Mouse (Mus musculus) E14TG2a.4 (cell line): Measurements from ENCODE around the gene Pla2g6.

Source experiments
- H3K27me3 ChIP-seq: 2 replicates; pipeline ENCODE4 v1.6.1; 2014; ENCODE audit warnings: low read length, control low read depth; ENCODE audit not compliant: insufficient read depth
- H3K36me3 ChIP-seq: 2 replicates; pipeline ENCODE4 v1.6.1; 2014; ENCODE audit warnings: low read length, control low read depth; ENCODE audit not compliant: insufficient read depth
- H3K4me1 ChIP-seq: replicated peaks from 2 replicates; pipeline ENCODE4 v1.6.1; 2014; ENCODE audit warnings: low read depth, low read length, control low read depth
- H3K4me3 ChIP-seq: replicated peaks from 2 replicates; pipeline ENCODE4 v1.5.1; 2014; ENCODE audit warnings: mild to moderate bottlenecking, low read length
- H3K9me3 ChIP-seq: 2 replicates; pipeline ENCODE4 v1.6.1; 2014; ENCODE audit warnings: low read length, control low read depth
- CTCF ChIP-seq: conservative IDR thresholded peaks from 2 replicates; pipeline ENCODE4 v1.5.1; 2014; ENCODE audit warnings: low read length
- NANOG ChIP-seq: IDR thresholded peaks from 2 replicates; pipeline ENCODE4 v1.6.1; 2014; ENCODE audit warnings: borderline replicate concordance, low read length, mixed read lengths
- POU5F1 ChIP-seq: IDR thresholded peaks from 2 replicates; pipeline ENCODE4 v1.6.1; 2014; ENCODE audit warnings: low read length, borderline replicate concordance

Gene Pla2g6

GRCm38 (mm10) chr15:79356481-79356880 lies 28.3 kb upstream of the Pla2g6 start:
- Histone ChIP-seq H3K4me3 (peak overlapping the region; percentile 82), H3K36me3 (peaks cover 53% of the 10 kb centered on the region), H3K9me3 (no peaks in the 10 kb centered on the region), H3K4me1 (peaks cover 74% of the 10 kb centered on the region), H3K27me3 (peaks cover 18% of the 10 kb centered on the region)
- TF ChIP-seq POU5F1 (no peak), NANOG (no peak), CTCF (no peak)

- Histone ChIP-seq H3K27me3 (peaks cover 21% of the 10 kb centered on the region), H3K36me3 (peaks cover 36% of the 10 kb centered on the region), H3K9me3 (no peaks in the 10 kb centered on the region), H3K4me3 (no peak overlapping the region), H3K4me1 (peaks cover 75% of the 10 kb centered on the region)
- TF ChIP-seq NANOG = no peak
- no peak for TF ChIP-seq POU5F1
- TF ChIP-seq CTCF = no peak
These were observed 26.4 kb upstream of the Pla2g6 start for GRCm38 (mm10) chr15:79354619-79355018.

- peaks cover 29% of the 10 kb centered on the region for H3K27me3 ChIP-seq
- peaks cover 29% of the 10 kb centered on the region for H3K36me3 ChIP-seq
- peaks cover 82% of the 10 kb centered on the region for H3K4me1 ChIP-seq
- no peak for TF ChIP-seq POU5F1
- TF ChIP-seq CTCF = no peak
- no peak for TF ChIP-seq NANOG
- no peak overlapping the region for H3K4me3 ChIP-seq
- H3K9me3 ChIP-seq = no peaks in the 10 kb centered on the region
These were observed 25.6 kb upstream of the Pla2g6 start for GRCm38 (mm10) chr15:79353690-79354305.

GRCm38 (mm10) chr15:79352479-79352878 lies 24.3 kb upstream of the Pla2g6 start:
- TF ChIP-seq CTCF (no peak), POU5F1 (no peak), NANOG (no peak)
- peaks cover 21% of the 10 kb centered on the region for H3K36me3 ChIP-seq

GRCm38 (mm10) chr15:79351331-79351767 lies 23.2 kb upstream of the Pla2g6 start:
- H3K27me3 ChIP-seq = peaks cover 28% of the 10 kb centered on the region
- H3K4me1 ChIP-seq = peaks cover 80% of the 10 kb centered on the region
- H3K36me3 ChIP-seq = peaks cover 18% of the 10 kb centered on the region
- peak overlapping the region; percentile 58 for H3K4me3 ChIP-seq
- H3K9me3 ChIP-seq = no peaks in the 10 kb centered on the region
- TF ChIP-seq POU5F1 (no peak), NANOG (no peak), CTCF (no peak)

More at GRCm38 (mm10) chr15:79352479-79352878, 24.3 kb upstream of the Pla2g6 start:
- Histone ChIP-seq H3K4me1 (peaks cover 80% of the 10 kb centered on the region), H3K27me3 (peaks cover 35% of the 10 kb centered on the region), H3K4me3 (no peak overlapping the region), H3K9me3 (no peaks in the 10 kb centered on the region)

GRCm38 (mm10) chr15:79350866-79351265 lies 22.7 kb upstream of the Pla2g6 start:
- H3K9me3 ChIP-seq = no peaks in the 10 kb centered on the region
- peaks cover 14% of the 10 kb centered on the region for H3K36me3 ChIP-seq
- peaks cover 80% of the 10 kb centered on the region for H3K4me1 ChIP-seq
- peaks cover 30% of the 10 kb centered on the region for H3K27me3 ChIP-seq
- peak overlapping the region; percentile 58 for H3K4me3 ChIP-seq
- no peak for TF ChIP-seq NANOG
- no peak for TF ChIP-seq POU5F1
- TF ChIP-seq CTCF = no peak

GRCm38 (mm10) chr15:79348651-79349050 lies 20.5 kb upstream of the Pla2g6 start:
- peak overlapping the region; percentile 98 for H3K4me3 ChIP-seq
- H3K4me1 ChIP-seq = peaks cover 69% of the 10 kb centered on the region
- TF ChIP-seq CTCF (no peak), POU5F1 (no peak), NANOG (no peak)
- no peaks in the 10 kb centered on the region for H3K36me3 ChIP-seq
- peaks cover 27% of the 10 kb centered on the region for H3K27me3 ChIP-seq
- H3K9me3 ChIP-seq = no peaks in the 10 kb centered on the region

- Histone ChIP-seq H3K9me3 (no peaks in the 10 kb centered on the region), H3K4me3 (peak overlapping the region; percentile 98), H3K27me3 (peaks cover 27% of the 10 kb centered on the region), H3K36me3 (no peaks in the 10 kb centered on the region), H3K4me1 (peaks cover 64% of the 10 kb centered on the region)
- no peak for TF ChIP-seq NANOG
- no peak for TF ChIP-seq POU5F1
- no peak for TF ChIP-seq CTCF
These were observed 19.8 kb upstream of the Pla2g6 start for GRCm38 (mm10) chr15:79347845-79348506.
